Mouse (Mus musculus) lung, embryonic 14.5 days (tissue): ENCODE measurements around the gene Efna2. TPM values are rescaled to one million over a fixed set of nuclear protein-coding genes. Genes with fewer than 3 reads are reported as not detected.

Source experiments
- ATAC-seq: fragments of 200-750 bp; cut with Nextera tagmentation; 2 replicates; pipeline ENCODE4 v1.8.0; 2017; ENCODE audit warnings: mild to moderate bottlenecking, moderate TSS enrichment, moderate library complexity; ENCODE audit not compliant: insufficient read depth
- DNase-seq: peaks from one replicate; pipeline ENCODE4 v3.0.0-alpha.2; 2015
- H3K27ac ChIP-seq: fragments of 300-500 bp; sonication (generic); 2 replicates; pipeline ENCODE4 v1.5.1; 2014; ENCODE audit warnings: low read depth, mild to moderate bottlenecking, moderate library complexity
- H3K27me3 ChIP-seq: fragments of 300-500 bp; sonication (generic); 2 replicates; pipeline ENCODE4 v1.6.1; 2014; ENCODE audit warnings: low read length, control low read depth; ENCODE audit not compliant: insufficient read depth
- H3K36me3 ChIP-seq: fragments of 300-500 bp; sonication (generic); 2 replicates; pipeline ENCODE4 v1.6.1; 2014; ENCODE audit warnings: control low read depth; ENCODE audit not compliant: insufficient read depth
- H3K4me1 ChIP-seq: fragments of 300-500 bp; sonication (generic); 2 replicates; pipeline ENCODE4 v1.6.1; 2014; ENCODE audit warnings: antibody characterized with exemption, control low read depth; ENCODE audit not compliant: insufficient read depth
- H3K4me2 ChIP-seq: fragments of 300-500 bp; sonication (generic); 2 replicates; pipeline ENCODE4 v1.6.1; 2014; ENCODE audit warnings: mild to moderate bottlenecking
- H3K4me3 ChIP-seq: fragments of 300-500 bp; sonication (generic); 2 replicates; pipeline ENCODE4 v1.5.1; 2014; ENCODE audit warnings: low read depth, low read length
- H3K9ac ChIP-seq: fragments of 300-500 bp; sonication (generic); 2 replicates; pipeline ENCODE4 v1.6.1; 2014
- H3K9me3 ChIP-seq: fragments of 300-500 bp; sonication (generic); 2 replicates; pipeline ENCODE4 v1.6.1; 2016; ENCODE audit warnings: low read depth, low read length, control low read depth
- CTCF ChIP-seq: IDR thresholded peaks from 2 replicates; pipeline ENCODE4 v1.5.1; 2016; ENCODE audit warnings: antibody characterized with exemption, low read depth
- WGBS: fragments of 180-500 bp; shearing (Covaris S2); extraction: QIAGEN DNeasy Blood & Tissue Kit; methylation state at CpG from one replicate; pipeline ENCODE4 v1.1.7; 2014; 5-methylcytosine and 5-hydroxymethylcytosine counted together
- polyA plus RNA-seq: library from polyadenylated mRNA; unstranded; fragments of >200 nt; fragmentation: Nextera tagmentation; extraction: Ambion mirVana; gene quantifications from 2 replicates; pipeline ENCODE4 v1.2.1, GENCODE M21; 2014

Gene Efna2
- polyA plus RNA-seq, 1 experiment from 2014 or later, result 22.7 TPM

GRCm38 (mm10) chr10:80152071-80152872 lies 27.0 kb upstream of the Efna2 start:
- H3K9me3 ChIP-seq, result no peaks in the 10 kb centered on the region
- peak overlapping the region; percentile 100 for H3K27ac ChIP-seq
- H3K27me3 ChIP-seq, result no peaks in the 10 kb centered on the region
- peaks cover 75% of the 10 kb centered on the region for H3K36me3 ChIP-seq
- ATAC-seq (no peak), DNase-seq (peak; percentile 74)
- peaks cover 14% of the 10 kb centered on the region for H3K4me1 ChIP-seq
- peak overlapping the region; percentile 99 for H3K9ac ChIP-seq
- WGBS, result 3% methylated on average over 15 of the region's 15 CpGs
- no peak for TF ChIP-seq CTCF
- peak overlapping the region; percentile 100 for H3K4me2 ChIP-seq
- peak overlapping the region; percentile 99 for H3K4me3 ChIP-seq

GRCm38 (mm10) chr10:80152873-80153260 lies 26.4 kb upstream of the Efna2 start:
- H3K27ac ChIP-seq, result peak overlapping the region; percentile 100
- WGBS, result 16% methylated on average over 3 of the region's 3 CpGs
- no peak for TF ChIP-seq CTCF
- H3K4me1 ChIP-seq, result peaks cover 18% of the 10 kb centered on the region
- peak overlapping the region; percentile 99 for H3K9ac ChIP-seq
- DNase-seq (no peak), ATAC-seq (no peak)
- no peaks in the 10 kb centered on the region for H3K27me3 ChIP-seq
- H3K9me3 ChIP-seq, result no peaks in the 10 kb centered on the region
- H3K36me3 ChIP-seq, result peaks cover 79% of the 10 kb centered on the region
- peak overlapping the region; percentile 99 for H3K4me3 ChIP-seq
- peak overlapping the region; percentile 100 for H3K4me2 ChIP-seq

GRCm38 (mm10) chr10:80153713-80154112 lies 25.6 kb upstream of the Efna2 start:
- H3K4me3 ChIP-seq, result peak overlapping the region; percentile 99; the same call in 1 of the 2 replicates
- H3K27ac ChIP-seq, result peak overlapping the region; percentile 100; the same call in 1 of the 2 replicates
- ATAC-seq (no peak), DNase-seq (no peak)
- H3K9ac ChIP-seq, result 0 out of 2 replicates have a peak overlapping the region, but pooled peaks have one; percentile 99
- no peaks in the 10 kb centered on the region for H3K27me3 ChIP-seq
- H3K4me2 ChIP-seq, result peak overlapping the region; percentile 100
- no peak for TF ChIP-seq CTCF
- WGBS, result 73% methylated on average over 19 of the region's 19 CpGs
- no peaks in the 10 kb centered on the region for H3K9me3 ChIP-seq
- H3K36me3 ChIP-seq, result peaks cover 87% of the 10 kb centered on the region
- peaks cover 21% of the 10 kb centered on the region for H3K4me1 ChIP-seq

GRCm38 (mm10) chr10:80154384-80154783 lies 24.9 kb upstream of the Efna2 start:
- peaks cover 23% of the 10 kb centered on the region for H3K4me1 ChIP-seq
- ATAC-seq (no peak), DNase-seq (no peak)
- peaks cover 87% of the 10 kb centered on the region for H3K36me3 ChIP-seq
- no peaks in the 10 kb centered on the region for H3K9me3 ChIP-seq
- no peak overlapping the region; the same call in 1 of the 2 replicates for H3K9ac ChIP-seq
- no peaks in the 10 kb centered on the region for H3K27me3 ChIP-seq
- TF ChIP-seq CTCF, result no peak
- no peak overlapping the region for H3K4me2 ChIP-seq
- H3K4me3 ChIP-seq, result no peak overlapping the region
- 82% methylated on average over 7 of the region's 7 CpGs for WGBS
- no peak overlapping the region; the same call in 1 of the 2 replicates for H3K27ac ChIP-seq

GRCm38 (mm10) chr10:80155277-80155676 lies 24.0 kb upstream of the Efna2 start:
- H3K4me3 ChIP-seq, result 0 out of 2 replicates have a peak overlapping the region, but pooled peaks have one; percentile 2
- TF ChIP-seq CTCF, result no peak
- H3K4me1 ChIP-seq, result peaks cover 27% of the 10 kb centered on the region
- DNase-seq (no peak), ATAC-seq (no peak)
- H3K27me3 ChIP-seq, result no peaks in the 10 kb centered on the region
- peaks cover 81% of the 10 kb centered on the region for H3K36me3 ChIP-seq
- peak overlapping the region; percentile 50; the same call in 1 of the 2 replicates for H3K27ac ChIP-seq
- 64% methylated on average over 1 of the region's 1 CpGs for WGBS
- no peaks in the 10 kb centered on the region for H3K9me3 ChIP-seq
- H3K9ac ChIP-seq, result no peak overlapping the region; the same call in 1 of the 2 replicates
- no peak overlapping the region for H3K4me2 ChIP-seq

- Histone ChIP-seq H3K27ac (peak overlapping the region; percentile 74; the same call in 1 of the 2 replicates), H3K27me3 (no peaks in the 10 kb centered on the region), H3K4me1 (peaks cover 35% of the 10 kb centered on the region), H3K4me2 (no peak overlapping the region; the same call in 1 of the 2 replicates), H3K9me3 (no peaks in the 10 kb centered on the region), H3K4me3 (peak overlapping the region; percentile 9; the same call in 1 of the 2 replicates), H3K9ac (no peak overlapping the region), H3K36me3 (peaks cover 73% of the 10 kb centered on the region)
- DNase-seq (no peak), ATAC-seq (no peak)
- no peak for TF ChIP-seq CTCF
- WGBS, result 72% methylated on average over 29 of the region's 29 CpGs
These were observed 23.1 kb upstream of the Efna2 start for GRCm38 (mm10) chr10:80156002-80156751.

DNA sequence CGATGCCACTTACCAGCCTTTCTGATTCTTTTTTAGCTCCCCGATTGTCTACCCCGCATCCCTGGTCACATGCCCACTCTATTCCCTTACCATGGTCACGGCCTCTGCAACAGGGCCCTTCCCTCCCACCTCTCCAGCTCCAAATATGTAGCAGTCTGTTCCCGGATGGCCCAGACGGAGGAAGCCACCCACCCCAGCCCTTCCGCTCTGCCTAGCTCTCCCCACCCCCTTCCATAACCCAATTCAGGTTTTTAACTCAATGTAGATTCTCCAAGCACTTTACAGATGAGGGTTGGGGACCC lies 22.6 kb upstream of the Efna2 start:
- Histone ChIP-seq H3K27me3 (no peaks in the 10 kb centered on the region), H3K4me2 (peak overlapping the region; percentile 18; the same call in 1 of the 2 replicates), H3K4me1 (peaks cover 39% of the 10 kb centered on the region), H3K9me3 (no peaks in the 10 kb centered on the region), H3K4me3 (peak overlapping the region; percentile 9; the same call in 1 of the 2 replicates), H3K9ac (no peak overlapping the region), H3K36me3 (peaks cover 68% of the 10 kb centered on the region), H3K27ac (peak overlapping the region; percentile 74; the same call in 1 of the 2 replicates)
- peak; percentile 43 for DNase-seq
- WGBS, result 54% methylated on average over 7 of the region's 7 CpGs
- TF ChIP-seq CTCF, result no peak
- ATAC-seq, result no peak
